7 mouse cellular contexts compared by ENCODE assay signal in the genomic region with DNA sequence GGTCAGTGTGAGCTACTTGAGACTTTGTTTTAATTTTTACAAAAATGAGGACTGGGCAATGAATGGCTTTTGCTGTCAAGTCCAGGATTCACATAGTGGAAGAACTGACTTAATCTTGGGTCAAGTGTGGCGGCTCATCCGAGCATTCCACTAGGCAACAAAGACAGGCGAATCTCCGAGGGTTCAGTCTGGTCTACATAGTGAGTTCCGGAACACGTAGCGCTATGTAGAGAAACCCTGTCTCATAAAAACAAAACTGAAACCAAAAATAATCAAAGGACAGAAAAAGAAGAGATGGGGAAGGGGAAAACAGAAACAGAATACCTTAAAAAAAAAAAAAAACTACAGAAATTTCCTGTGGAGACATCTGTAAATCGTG. TPM values are rescaled to one million over a fixed set of nuclear protein-coding genes. Genes with fewer than 3 reads are reported as not detected.
DNase-seq lines count a peak whose midpoint lies in the region; ATAC-seq lines count a peak whose summit lies in the region.

No protein-coding gene starts in this region.

- H3K27ac ChIP-seq in embryonic facial prominence, embryonic 15.5 days (replicated peaks), result no peak overlapping the region
- H3K27ac ChIP-seq in limb, embryonic 10.5 days, result no peak overlapping the region
- H3K27ac ChIP-seq in stomach, embryonic 15.5 days, result no peak overlapping the region

- peak overlapping the region; percentile 64 for H3K4me2 ChIP-seq in embryonic facial prominence, embryonic 15.5 days (replicated peaks)
- H3K4me2 ChIP-seq in stomach, embryonic 15.5 days, result peak overlapping the region; percentile 68

- no peak overlapping the region for H3K9ac ChIP-seq in embryonic facial prominence, embryonic 15.5 days
- H3K9ac ChIP-seq in stomach, embryonic 15.5 days, result no peak overlapping the region

- H3K36me3 ChIP-seq in embryonic facial prominence, embryonic 15.5 days, result no peaks in the 10 kb centered on the region
- no peaks in the 10 kb centered on the region for H3K36me3 ChIP-seq in limb, embryonic 10.5 days
- H3K36me3 ChIP-seq in stomach, embryonic 15.5 days, result no peaks in the 10 kb centered on the region

- peak overlapping the region; percentile 89 for H3K4me3 ChIP-seq in embryonic facial prominence, embryonic 15.5 days (replicated peaks)
- peak overlapping the region; percentile 70 for H3K4me3 ChIP-seq in limb, embryonic 10.5 days
- H3K4me3 ChIP-seq in stomach, embryonic 15.5 days (replicated peaks), result peak overlapping the region; percentile 18; the same call in 1 of the 2 replicates

- H3K9me3 ChIP-seq in embryonic facial prominence, embryonic 15.5 days (replicated peaks), result no peaks in the 10 kb centered on the region
- no peaks in the 10 kb centered on the region for H3K9me3 ChIP-seq in limb, embryonic 10.5 days (replicated peaks)
- no peaks in the 10 kb centered on the region for H3K9me3 ChIP-seq in stomach, embryonic 15.5 days

- 51% methylated on average over 8 of the region's 8 CpGs for WGBS in embryonic facial prominence, embryonic 15.5 days
- WGBS in limb, embryonic 10.5 days, result 61% methylated on average over 8 of the region's 8 CpGs
- WGBS in stomach, embryonic 15.5 days, result 47% methylated on average over 8 of the region's 8 CpGs

- peaks cover 7% of the 10 kb centered on the region; the same call in 1 of the 2 replicates for H3K4me1 ChIP-seq in embryonic facial prominence, embryonic 15.5 days
- peaks cover 5% of the 10 kb centered on the region; the same call in 1 of the 2 replicates for H3K4me1 ChIP-seq in limb, embryonic 10.5 days
- peaks cover 2% of the 10 kb centered on the region; the same call in 1 of the 2 replicates for H3K4me1 ChIP-seq in stomach, embryonic 15.5 days

- no peak for ATAC-seq in embryonic facial prominence, embryonic 15.5 days (ENCODE audit: insufficient number of reproducible peaks, low FRiP score, low TSS enrichment, low read depth)
- no peak for ATAC-seq in stomach, embryonic 15.5 days (ENCODE audit: insufficient read depth, low FRiP score, low read depth)

- peaks cover 14% of the 10 kb centered on the region; the same call in 1 of the 2 replicates for H3K27me3 ChIP-seq in embryonic facial prominence, embryonic 15.5 days
- H3K27me3 ChIP-seq in limb, embryonic 10.5 days (ENCODE audit: low read depth, poor library complexity, severe bottlenecking), result peaks cover 27% of the 10 kb centered on the region
- H3K27me3 ChIP-seq in stomach, embryonic 15.5 days (replicated peaks), result no peaks in the 10 kb centered on the region

- DNase-seq in spleen, postnatal 36 days (ENCODE audit: low spot score in 2 of 2), result peak; percentile 12 to 22
- no peak for DNase-seq in spleen, postnatal 14 days (ENCODE audit: low spot score in 2 of 2)
- no peak for DNase-seq in limb, embryonic 10.5 days (ENCODE audit: low spot score)
- no peak for DNase-seq in urinary bladder, postnatal 14 days (ENCODE audit: low spot score)
- DNase-seq in adipocyte (ENCODE audit: low spot score), result no peak

RNA-seq across cellular contexts. Expression of a gene that starts 0.6 kb away (rescaled TPM):
- polyA plus RNA-seq in embryonic facial prominence, embryonic 15.5 days (2015; fragmentation: Nextera tagmentation; extraction: Ambion mirVana), result 25.0 and 25.5 TPM in 2 replicates
- 17.8 and 19.2 TPM in 2 replicates for polyA plus RNA-seq in limb, embryonic 10.5 days (2016; fragmentation: Nextera tagmentation; extraction: Ambion mirVana)
- polyA plus RNA-seq in stomach, embryonic 15.5 days (2015; fragmentation: Nextera tagmentation; extraction: Ambion mirVana), result 31.8 and 32.1 TPM in 2 replicates

RNA-seq across cellular contexts. Expression of a gene that starts 41.2 kb away (rescaled TPM):
- 0.08 TPM in 1 of 2 replicates, not detected in the other for polyA plus RNA-seq in embryonic facial prominence, embryonic 15.5 days (2015; fragmentation: Nextera tagmentation; extraction: Ambion mirVana)
- not detected in 2 replicates for polyA plus RNA-seq in limb, embryonic 10.5 days (2016; fragmentation: Nextera tagmentation; extraction: Ambion mirVana)
- polyA plus RNA-seq in stomach, embryonic 15.5 days (2015; fragmentation: Nextera tagmentation; extraction: Ambion mirVana), result not detected in 2 replicates

Comparison
In these comparisons a context has a peak if more than half of its experiments do, and no peak if none do; other contexts are left out.
1. DNase-seq: peak in spleen, postnatal 36 days (2 of 2); none in spleen, postnatal 14 days (0 of 2), limb, embryonic 10.5 days (single experiment), urinary bladder, postnatal 14 days (single experiment) and adipocyte (single experiment).
2. H3K4me3 ChIP-seq: peak in every context shown above with its lines; median percentile 89 in embryonic facial prominence, embryonic 15.5 days; 70 in limb, embryonic 10.5 days; 18 in stomach, embryonic 15.5 days.